Mouse (Mus musculus): ENCODE data around the gene Pgm5.
"Not testable (repeated sequence)": the region's sequence is repeated elsewhere in the genome, so short reads cannot be mapped to it uniquely, and the experiment has no call there.

Pgm5 gene

DNA sequence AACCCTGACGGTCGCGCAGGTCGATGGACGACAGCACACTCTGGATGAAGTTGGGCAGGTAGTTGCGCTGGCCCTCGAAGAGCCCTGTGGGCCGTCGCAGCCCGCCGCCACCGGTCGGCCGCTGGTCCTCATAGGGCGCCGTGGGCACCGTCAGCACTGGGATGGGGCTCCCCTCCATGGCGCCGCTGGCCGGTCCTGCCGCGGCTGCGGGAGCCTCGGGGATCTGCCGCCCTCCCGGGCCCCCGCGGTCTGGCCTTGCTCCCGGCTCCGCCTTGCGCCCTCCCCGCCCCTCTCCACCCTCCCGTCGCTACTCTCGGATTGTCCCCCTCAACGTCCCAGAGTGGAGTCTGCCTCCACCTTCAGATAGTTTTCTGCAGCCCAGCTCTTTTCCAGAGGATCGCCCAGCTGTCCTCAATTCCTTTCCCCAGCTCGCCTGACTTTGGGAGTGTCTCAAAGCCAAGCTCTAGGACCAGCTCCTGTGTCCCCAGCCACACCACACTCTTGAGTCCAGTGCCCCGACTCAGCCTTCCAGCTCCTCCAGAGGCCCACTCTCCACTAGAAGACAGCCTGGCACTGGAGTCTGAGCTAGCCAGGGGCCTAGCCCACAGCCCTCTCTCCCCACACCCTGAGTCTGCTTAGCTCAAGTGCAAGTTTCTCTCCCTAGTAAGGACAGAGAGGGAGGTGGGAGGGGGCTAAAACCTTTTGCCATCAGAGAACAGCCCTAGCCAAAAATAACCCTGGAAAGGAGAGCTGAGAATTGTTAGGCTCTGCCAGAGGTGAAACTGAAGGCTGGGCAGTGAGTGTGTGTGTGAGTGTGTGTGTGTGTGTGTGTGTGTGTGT, at the start of gene Pgm5:
Gene Pgm5, minus strand, starts transcription at position 244 of the 840 bp plus-strand sequence.
- DNase-seq (ENCODE audit: low spot score in 2 of 2), result no peak

DNA sequence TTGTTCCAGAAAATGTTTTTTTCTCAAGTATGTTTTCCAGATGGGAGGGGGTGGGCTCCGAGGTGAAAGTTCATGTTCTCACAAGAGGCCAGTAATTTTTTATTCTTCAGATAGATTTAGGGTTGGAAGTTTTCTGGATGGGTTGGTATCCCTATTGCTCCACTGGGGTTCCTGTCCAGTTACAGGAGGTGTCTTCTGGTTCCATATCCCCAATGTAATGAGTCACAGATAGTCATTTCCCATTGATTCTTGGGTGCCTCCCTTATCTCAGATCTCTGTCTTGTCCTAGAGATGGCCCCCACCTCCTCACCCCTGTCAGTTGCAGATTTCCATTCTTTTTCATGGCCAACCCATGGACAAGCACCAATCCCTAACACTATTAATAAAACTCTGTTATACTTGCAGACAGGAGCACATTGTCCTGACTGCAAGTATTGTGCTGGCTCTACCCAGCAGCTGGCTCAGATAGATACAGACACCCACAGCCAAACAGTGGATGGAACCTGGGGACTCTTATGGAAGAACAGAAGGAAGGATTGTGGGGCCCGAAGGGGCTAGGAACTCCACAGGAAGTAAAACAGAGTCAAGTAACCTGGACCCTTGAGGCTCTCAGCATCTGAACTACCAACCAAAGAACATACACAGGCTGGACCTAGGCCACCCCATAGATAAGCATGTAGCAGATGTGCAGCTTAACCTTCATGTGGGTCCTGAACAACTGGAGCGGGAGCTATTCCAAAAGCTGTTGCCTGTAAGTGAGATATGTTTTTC, 46.9 kb upstream of the Pgm5 start:
- no peak for DNase-seq (ENCODE audit: low spot score in 2 of 2)

DNA sequence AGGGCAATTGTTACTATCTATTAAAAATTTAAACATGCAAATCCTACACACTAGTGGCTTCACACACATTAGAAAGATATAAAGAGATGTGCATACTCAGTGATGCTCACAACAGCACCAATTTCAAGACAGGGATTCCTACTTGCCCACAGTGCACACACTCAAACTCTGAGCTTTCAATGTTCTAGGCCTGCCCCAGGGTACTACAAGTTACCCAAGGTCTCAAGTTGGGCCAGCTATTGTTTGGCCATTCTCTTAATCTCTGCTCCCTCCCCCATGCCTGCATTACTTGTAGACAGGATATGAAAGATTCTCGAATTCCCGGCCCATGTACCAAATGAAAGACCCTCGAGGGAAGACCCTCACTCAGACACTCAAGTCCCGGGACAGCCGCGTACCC, 46.0 kb upstream of the Pgm5 start:
- DNase-seq (ENCODE audit: low spot score in 2 of 2), result no peak

DNA sequence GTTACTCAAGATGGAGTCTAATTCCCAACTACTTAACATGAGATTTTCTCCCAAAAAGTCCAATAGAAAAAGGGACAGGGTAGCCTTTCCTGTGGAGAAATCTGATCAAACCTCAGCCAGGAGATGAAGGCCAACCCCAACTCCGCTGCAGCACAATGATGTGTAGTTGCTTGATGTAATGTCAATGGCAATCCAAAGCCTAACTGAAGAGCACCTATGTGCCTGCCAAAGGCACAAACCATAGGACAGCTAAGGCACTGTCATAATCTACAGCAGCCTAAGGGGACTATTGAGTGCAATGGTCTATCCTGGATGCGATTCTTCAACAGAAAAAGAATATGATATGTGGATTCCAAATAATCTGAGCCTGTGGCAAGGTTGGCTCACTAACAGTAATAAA, 41.2 kb upstream of the Pgm5 start:
- DNase-seq (ENCODE audit: low spot score in 2 of 2), result no peak

DNA sequence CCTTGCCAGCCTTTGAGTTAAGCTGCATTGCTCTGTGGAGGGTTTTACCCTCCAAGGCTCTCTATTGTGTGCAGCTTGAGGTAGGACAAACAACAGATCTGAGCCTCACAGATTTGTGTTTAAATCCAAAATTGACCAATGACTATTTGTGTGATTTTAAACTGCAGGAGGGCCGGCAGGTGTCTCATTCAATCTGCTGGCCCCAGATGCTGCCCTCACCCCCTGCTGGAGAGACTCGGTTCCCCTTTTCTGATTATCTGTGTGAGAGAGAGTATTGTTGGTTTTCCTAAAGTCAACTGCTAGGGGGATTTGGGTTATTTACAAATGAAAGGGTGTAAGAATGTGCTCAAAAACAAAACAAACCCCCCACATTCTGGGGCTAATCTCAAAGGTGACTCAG, 40.6 kb upstream of the Pgm5 start:
- DNase-seq (ENCODE audit: low spot score in 2 of 2), result no peak

- DNase-seq (ENCODE audit: low spot score in 2 of 2), result no peak
These were observed 40.0 kb upstream of the Pgm5 start for GRCm38 (mm10) chr19:24901666-24902065.

GRCm38 (mm10) chr19:24900581-24901220, 39.0 kb upstream of the Pgm5 start, which contains the start of gene Foxd4:
Foxd4 (minus strand) TSS chr19:24901197.
- no peak for DNase-seq (ENCODE audit: low spot score in 2 of 2)

DNA sequence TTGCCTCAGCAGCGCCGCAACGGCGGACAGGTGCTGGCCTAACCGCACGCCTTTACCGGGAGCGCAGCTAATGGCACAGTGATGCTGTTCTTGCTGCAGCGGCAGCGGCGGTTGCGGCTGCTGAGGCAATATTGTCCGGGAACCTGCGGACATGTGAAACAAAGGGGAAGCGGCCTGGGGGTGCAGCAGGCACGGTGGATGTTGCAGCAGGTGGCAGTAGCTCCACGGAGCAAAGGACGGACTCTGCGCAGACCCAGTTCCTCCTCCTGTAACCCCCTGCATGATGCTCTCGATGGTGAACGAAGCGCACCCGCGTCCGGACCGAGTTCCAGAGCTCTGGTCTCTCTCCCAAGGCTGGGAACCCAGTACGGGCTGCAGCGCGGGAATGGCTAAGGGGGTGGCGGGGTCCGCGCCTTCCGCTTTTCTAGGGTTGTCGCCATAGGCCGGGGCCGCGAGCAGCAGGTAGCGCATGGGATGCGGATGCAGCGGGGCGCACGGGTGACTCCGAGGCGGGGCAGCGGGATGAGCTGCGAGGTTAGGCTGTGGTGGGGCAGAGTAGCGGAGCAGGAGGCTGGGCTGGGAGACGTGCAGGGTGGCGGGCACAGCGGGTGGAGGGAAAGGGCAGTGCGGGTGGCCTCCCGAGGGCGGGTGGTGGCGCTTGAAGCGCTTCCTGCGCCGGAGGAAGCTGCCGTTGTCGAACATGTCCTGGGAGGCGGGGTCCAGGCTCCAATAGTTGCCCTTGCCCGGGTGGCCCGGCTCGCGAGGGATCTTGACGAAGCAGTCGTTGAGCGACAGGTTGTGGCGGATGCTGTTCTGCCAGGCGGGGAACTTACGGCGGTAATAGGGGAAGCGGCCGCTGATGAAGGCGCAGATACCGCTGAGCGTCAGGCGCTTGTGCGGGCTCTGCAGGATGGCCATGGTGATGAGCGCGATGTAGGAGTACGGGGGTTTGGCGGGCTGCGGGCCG, 38.2 kb upstream of the Pgm5 start:
- no peak for DNase-seq (ENCODE audit: low spot score in 2 of 2)

- DNase-seq (ENCODE audit: low spot score in 2 of 2), result peak in 1 of 2 experiments; percentile 11
These were observed 37.3 kb upstream of the Pgm5 start for GRCm38 (mm10) chr19:24898737-24899577.

DNA sequence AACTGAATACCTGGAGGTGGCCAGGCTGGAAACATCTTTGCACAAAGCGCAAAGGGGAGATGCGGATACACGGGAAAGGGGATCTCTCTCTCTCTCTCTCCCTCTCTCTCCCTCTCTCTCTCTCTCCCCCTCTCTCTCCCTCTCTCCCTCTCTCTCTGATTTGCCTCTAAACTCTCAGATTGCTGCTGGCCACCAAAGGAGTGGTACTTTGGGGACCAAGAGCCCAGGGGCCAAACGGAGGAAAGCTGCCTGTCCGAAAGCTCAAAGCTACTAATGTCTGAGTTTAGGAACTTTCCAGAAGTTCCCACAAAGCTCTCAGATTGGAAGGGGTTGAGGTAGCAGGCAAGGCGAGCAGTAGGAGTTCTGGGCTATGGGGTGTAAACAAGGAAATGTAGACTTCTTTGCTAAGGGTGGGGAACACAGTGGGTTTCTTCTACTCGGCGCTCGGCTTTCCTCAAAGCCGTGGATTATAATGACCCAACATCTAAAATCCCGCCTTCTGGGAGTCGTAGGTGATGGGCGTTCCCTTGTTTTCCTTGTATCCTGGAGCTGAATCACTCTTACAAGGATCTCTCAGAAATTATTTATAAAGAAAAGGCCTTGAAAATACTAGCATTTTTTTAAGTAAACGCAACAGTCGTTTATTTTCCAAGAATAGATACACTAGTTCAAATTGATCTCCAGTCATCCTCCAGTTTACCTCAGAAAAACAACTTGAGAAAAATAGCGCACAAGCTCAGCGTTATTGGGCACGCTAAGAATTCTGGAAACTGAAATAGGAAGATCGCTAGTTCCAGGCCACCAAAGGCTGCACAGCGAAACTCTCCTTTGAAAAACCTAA, 36.5 kb upstream of the Pgm5 start:
- DNase-seq (ENCODE audit: low spot score in 2 of 2), result no peak

DNA sequence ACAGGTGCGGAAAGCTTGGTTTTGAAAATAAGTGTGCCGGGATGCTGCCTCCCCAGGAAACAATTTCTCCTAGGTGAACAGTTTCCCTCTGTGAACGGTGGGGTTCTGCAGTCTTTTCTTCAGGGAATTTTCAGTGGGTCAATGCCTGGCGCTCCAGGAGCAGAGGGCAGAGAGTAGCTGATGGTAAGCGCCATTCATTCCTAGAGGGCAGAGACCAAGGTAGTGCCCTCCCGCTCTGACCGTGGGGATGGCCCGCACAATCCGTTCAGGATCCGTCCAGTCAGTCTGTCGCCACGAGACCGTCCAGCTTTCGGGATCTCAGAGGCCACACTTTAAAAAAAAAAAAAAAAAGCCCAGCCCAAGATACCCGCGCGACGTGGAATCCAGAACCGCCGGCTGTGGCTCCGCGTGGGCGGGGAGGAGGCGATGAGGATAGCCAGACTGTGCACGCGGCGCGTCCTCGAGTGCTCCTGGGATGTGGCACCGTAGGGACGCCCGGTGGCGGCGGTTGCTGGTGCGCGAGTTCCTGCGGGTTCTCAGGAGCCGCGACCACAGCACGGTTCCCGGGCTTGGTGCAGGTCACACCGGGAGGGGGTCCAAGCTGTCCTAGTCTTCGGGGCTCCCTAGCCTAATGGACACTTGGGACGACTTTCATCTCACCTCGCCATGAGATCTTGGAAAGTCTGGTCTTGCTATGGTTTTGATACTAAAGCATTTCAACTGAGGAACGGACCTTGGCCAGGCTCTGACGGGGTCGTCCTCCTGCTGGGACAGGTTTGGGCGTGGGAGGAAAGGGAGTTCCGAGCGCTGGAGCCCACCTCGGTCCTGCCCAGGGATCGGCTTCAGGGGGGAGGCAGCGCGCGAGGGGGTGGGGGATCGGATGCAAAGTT, 35.6 kb upstream of the Pgm5 start:
- no peak for DNase-seq (ENCODE audit: low spot score in 2 of 2)

DNA sequence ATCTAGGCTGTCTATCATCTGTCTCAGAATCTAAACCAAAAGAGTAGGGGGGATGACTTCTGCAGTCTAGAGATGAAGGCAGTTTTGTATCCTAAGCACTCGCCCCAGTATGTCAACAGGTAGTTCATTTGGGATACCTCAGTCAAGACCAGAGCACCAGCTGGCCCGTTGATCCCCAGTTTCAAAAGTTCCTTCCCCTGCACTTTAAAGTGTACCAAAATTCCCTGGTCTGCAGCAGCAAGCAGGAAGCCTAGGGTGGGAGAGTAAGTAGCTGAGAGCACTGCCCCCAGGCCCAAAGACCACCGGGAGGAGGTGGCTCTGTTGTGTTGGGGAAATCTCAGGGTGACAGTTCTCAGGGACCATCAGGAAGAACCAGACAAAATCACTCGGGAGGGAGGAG, 34.9 kb upstream of the Pgm5 start:
- DNase-seq (ENCODE audit: low spot score in 2 of 2), result no peak

GRCm38 (mm10) chr19:24886888-24887287, 25.2 kb upstream of the Pgm5 start:
- no peak for DNase-seq (ENCODE audit: low spot score in 2 of 2)

GRCm38 (mm10) chr19:24885504-24885903, 23.8 kb upstream of the Pgm5 start:
- DNase-seq (ENCODE audit: low spot score in 2 of 2), result peak in 1 of 2 experiments; percentile 42

DNA sequence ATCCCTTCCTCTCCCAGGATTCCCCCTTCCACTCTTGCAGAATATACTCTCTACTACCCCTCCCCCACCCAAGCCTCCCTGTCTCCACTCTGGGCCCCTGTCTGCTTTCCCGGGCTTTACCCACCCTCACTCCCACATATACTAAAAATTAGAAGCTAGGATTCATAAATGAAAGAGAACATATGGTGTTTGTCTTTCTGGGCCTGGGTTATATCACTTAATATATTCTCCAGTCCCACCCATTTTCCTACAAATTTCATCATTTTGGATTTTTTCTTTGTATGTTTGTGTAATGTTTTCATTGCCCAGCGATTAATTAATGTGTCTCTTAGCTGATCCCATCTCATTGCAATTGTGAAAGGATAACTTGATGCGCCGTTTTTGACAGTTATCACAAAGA, 19.6 kb upstream of the Pgm5 start:
- DNase-seq (ENCODE audit: low spot score in 2 of 2), result no peak

DNA sequence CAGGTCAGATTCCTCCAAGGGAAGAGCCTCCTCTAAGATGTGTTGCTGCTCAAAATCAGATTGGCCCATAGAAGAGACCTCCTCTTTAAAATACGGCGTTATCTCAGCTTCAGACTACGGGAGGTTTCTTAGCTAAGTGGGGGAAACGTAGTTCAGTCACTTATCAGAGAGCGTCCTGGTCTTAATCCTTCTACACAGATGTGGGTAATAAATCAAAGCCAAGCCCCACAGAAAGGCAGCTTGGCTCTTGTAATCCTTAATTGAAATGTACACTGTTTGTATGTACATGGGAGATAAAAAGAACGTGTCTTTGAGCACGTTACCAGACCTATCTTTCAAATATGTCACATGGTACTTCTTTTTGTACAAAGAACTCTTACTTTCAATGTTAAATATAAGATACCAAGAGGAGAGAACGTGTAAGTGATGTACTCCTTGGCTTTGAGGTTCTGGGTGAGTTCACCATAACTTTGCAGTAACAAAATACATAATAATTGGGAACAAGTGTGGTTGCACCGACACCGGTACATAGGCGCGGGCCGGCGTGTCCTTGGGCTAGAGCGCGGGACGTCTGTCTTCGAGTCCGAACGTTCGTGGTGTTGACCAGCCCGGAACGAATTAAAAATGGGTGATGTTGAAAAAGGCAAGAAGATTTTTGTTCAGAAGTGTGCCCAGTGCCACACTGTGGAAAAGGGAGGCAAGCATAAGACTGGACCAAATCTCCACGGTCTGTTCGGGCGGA, 13.6 kb upstream of the Pgm5 start, which contains the start of gene Gm10053:
Gene Gm10053, plus strand, starts transcription at position 558 of the 742 bp plus-strand sequence.
- DNase-seq (ENCODE audit: low spot score in 2 of 2), result not testable (repeated sequence)

- no peak for DNase-seq (ENCODE audit: low spot score in 2 of 2)
These were observed 12.2 kb upstream of the Pgm5 start for GRCm38 (mm10) chr19:24873873-24874272.

Data from frontal cortex, postnatal 10 days (tissue).